Mouse (Mus musculus) kidney, adult 2 months (tissue): ENCODE measurements around the gene Ahnak2.

ENCODE experiments used
- CTCF ChIP-seq: fragments of 200-500 bp; conservative IDR thresholded peaks from 2 replicates; pipeline ENCODE4 v1.5.1; 2011; ENCODE audit warnings: low read depth, mild to moderate bottlenecking, control low read depth, low read length, moderate library complexity, mixed read lengths; ENCODE audit not compliant: insufficient read depth, insufficient read length
- POLR2A ChIP-seq: fragments of 200-500 bp; IDR thresholded peaks from one replicate; pipeline ENCODE4 v1.6.1; 2011; ENCODE audit warnings: low read depth, low read length, control low read depth

DNA sequence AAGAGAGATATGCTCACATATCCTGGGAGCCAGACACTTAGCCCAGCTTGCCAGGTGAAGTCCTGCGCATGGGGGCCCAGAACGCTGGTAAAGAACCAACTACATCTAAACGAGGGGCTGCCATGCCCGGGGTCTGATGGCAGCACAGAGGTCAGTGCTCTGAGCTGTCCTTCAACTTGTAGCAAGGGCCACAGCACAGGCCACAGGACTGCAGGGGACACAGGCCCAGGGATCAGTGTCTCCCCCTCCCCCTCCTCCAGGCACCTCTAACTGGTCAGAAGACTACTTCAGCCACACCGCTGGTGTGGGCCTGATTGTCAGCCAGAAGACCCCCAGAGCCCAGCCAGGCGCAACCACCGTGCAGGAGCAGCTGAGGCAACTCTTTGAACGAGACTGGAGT is 34.3 kb downstream of the Ahnak2 start:
- TF ChIP-seq CTCF (no peak), POLR2A (no peak)
